Mouse (Mus musculus) erythroblast, embryonic 14.5 days (primary cell): ENCODE measurements around the gene Mrpl21.

Source experiments
- GATA1 ChIP-seq: IDR thresholded peaks from 2 replicates; pipeline ENCODE4 v1.6.1; 2012; ENCODE audit warnings: low read length, inconsistent platforms, mixed read lengths
- TAL1 ChIP-seq: IDR thresholded peaks from 3 replicates; pipeline ENCODE4 v1.6.1; 2012; ENCODE audit warnings: low read length, inconsistent platforms, mixed read lengths

- no peak for TF ChIP-seq GATA1
- TF ChIP-seq TAL1, result no peak
These were observed 50.5 kb downstream of the Mrpl21 start for GRCm38 (mm10) chr19:3333247-3333646.
